Mouse (Mus musculus) heart, embryonic 10.5 days (tissue): ENCODE measurements around the gene Uckl1. TPM values are rescaled to one million over a fixed set of nuclear protein-coding genes. Genes with fewer than 3 reads are reported as not detected.

ENCODE experiments used
- DNase-seq: peaks from one replicate; pipeline ENCODE4 v3.0.0-alpha.2; 2017; ENCODE audit warnings: low spot score
- H3K27ac ChIP-seq: fragments of 300-500 bp; sonication (generic); 2 replicates; pipeline ENCODE4 v1.5.1; 2016; ENCODE audit warnings: mild to moderate bottlenecking
- H3K27me3 ChIP-seq: fragments of 300-500 bp; sonication (generic); 2 replicates; pipeline ENCODE4 v1.6.1; 2016; ENCODE audit warnings: mild to moderate bottlenecking; ENCODE audit not compliant: poor library complexity, insufficient read depth, severe bottlenecking
- H3K36me3 ChIP-seq: fragments of 300-500 bp; sonication (generic); 2 replicates; pipeline ENCODE4 v1.6.1; 2016; ENCODE audit warnings: mild to moderate bottlenecking, moderate library complexity
- H3K4me1 ChIP-seq: fragments of 300-500 bp; sonication (generic); 2 replicates; pipeline ENCODE4 v1.6.1; 2016; ENCODE audit warnings: mild to moderate bottlenecking
- H3K4me3 ChIP-seq: fragments of 300-500 bp; sonication (generic); 2 replicates; pipeline ENCODE4 v1.5.1; 2016; ENCODE audit warnings: mild to moderate bottlenecking, moderate library complexity
- H3K9me3 ChIP-seq: fragments of 300-500 bp; sonication (generic); 2 replicates; pipeline ENCODE4 v1.6.1; 2016; ENCODE audit warnings: mild to moderate bottlenecking, moderate library complexity
- whole genome bisulfite sequencing: fragments of 180-500 bp; shearing (Covaris S2); methylation state at CpG from one replicate; pipeline ENCODE4 v1.1.7; 2016; 5-methylcytosine and 5-hydroxymethylcytosine counted together
- polyA plus RNA-seq: library from polyadenylated mRNA; unstranded; fragments of >200 nt; fragmentation: Nextera tagmentation; extraction: Ambion mirVana; gene quantifications from 2 replicates; pipeline ENCODE4 v1.2.1, GENCODE M21; 2016

The Uckl1 gene
- polyA plus RNA-seq: 67.3 and 83.6 TPM in 2 replicates

DNA sequence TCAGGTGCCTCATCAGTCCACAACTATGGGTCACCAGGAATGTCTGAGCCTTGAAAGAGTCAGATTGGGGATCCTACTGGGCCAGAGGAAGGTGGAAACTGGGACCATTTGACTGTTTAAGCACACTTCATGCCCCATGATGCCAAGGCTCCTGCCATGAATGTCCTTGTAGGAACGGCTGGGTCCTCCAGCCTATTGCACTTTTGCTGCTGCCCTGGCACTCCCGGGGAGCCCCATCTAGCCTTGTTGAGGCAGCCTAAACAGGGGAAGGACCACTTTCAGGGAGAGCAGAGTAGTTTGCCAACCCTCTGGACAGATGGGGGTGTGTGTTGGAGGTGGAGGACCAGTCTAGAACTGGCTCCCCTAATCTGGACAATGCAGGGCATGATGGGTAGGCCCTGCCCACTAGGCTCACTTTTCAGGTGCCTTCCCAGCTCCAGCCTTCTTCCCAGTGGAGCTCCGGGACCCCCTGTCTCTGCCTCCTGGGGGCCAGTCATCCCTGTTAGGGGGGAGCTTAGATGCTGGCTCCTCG is at the start of gene Uckl1:
Uckl1 (minus strand) TSS at position 482 of the 532 bp plus-strand sequence.
- peak; percentile 71 for DNase-seq
- H3K27ac ChIP-seq: no peak within 1 kb of the TSS
- H3K9me3 ChIP-seq: no peaks in the 10 kb centered on the region
- H3K36me3 ChIP-seq: peaks cover 60% of the 10 kb centered on the region
- peaks cover 23% of the 10 kb centered on the region for H3K4me1 ChIP-seq
- WGBS: 89% methylated on average over 4 of the region's 4 CpGs
- H3K4me3 ChIP-seq: 0 out of 2 replicates have a peak within 1 kb of the TSS, but pooled peaks have one; percentile 23
- no peaks in the 10 kb centered on the region for H3K27me3 ChIP-seq

DNA sequence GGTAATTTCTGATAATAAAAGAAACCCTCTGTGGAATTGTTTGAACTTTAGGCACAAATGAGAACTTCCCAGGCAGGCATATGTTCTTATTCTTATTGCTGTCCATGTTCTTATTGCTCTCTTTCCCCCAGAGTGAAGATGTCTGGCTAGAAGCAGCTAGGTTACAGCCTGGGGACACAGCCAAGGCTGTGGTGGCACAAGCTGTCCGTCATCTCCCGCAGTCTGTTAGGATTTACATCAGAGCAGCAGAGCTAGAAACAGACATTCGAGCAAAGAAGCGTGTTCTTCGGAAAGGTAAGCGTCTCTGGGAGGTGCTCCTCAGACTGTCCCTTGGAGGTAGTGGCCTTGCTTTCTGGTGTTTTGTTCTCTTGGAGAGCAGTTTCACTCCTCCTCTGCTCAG is 47.9 kb upstream of the Uckl1 start:
- Histone ChIP-seq H3K27ac (no peak overlapping the region), H3K4me1 (no peaks in the 10 kb centered on the region), H3K9me3 (no peaks in the 10 kb centered on the region), H3K27me3 (no peaks in the 10 kb centered on the region), H3K4me3 (no peak overlapping the region), H3K36me3 (peaks cover 72% of the 10 kb centered on the region)
- WGBS: 96% methylated on average over 6 of the region's 6 CpGs
- DNase-seq: no peak

DNA sequence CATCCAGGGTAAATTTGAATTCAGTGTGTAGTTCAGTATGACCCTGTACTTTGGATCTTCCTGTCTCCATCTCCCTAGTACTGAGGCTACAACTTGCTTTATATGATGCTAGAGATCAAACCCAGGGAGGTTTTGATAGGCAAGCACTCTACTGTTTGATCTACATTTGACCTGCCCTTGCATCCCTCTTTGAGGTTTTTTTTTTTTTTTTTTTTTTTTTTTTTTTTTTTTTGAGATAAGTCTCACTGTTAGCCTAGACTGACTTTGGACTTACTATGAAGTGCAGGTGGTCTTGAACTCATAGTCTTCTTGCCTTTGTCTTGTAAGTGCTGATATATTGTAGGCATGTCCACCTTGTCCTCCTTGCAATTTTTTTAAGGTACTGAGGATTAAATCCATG is 43.8 kb upstream of the Uckl1 start:
- H3K27me3 ChIP-seq: no peaks in the 10 kb centered on the region
- H3K36me3 ChIP-seq: peaks cover 55% of the 10 kb centered on the region
- no peak for DNase-seq
- no peaks in the 10 kb centered on the region for H3K4me1 ChIP-seq
- H3K27ac ChIP-seq: no peak overlapping the region
- no peaks in the 10 kb centered on the region for H3K9me3 ChIP-seq
- H3K4me3 ChIP-seq: no peak overlapping the region

DNA sequence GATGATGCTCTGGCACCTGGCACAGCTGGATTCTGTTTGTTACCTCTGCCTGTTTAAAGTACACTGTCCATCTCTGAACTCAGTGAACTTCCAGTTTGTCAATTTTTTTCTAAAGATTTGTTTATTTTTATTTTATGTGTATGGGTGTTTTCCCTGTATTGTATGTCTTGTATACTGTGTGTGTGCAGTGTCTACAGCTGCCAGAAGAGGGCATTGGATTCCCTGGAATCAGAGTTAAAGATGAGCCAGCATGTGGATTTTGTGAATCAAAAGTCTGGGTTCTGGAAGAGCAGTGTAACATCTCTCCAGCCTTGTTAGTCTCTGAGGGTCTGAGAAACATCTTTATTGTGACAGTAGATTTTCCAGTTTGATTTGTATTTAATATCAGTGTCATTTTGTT is 38.7 kb upstream of the Uckl1 start:
- H3K36me3 ChIP-seq: peaks cover 69% of the 10 kb centered on the region
- no peaks in the 10 kb centered on the region for H3K9me3 ChIP-seq
- H3K4me3 ChIP-seq: no peak overlapping the region
- no peak overlapping the region for H3K27ac ChIP-seq
- H3K4me1 ChIP-seq: no peaks in the 10 kb centered on the region
- no peak for DNase-seq
- H3K27me3 ChIP-seq: no peaks in the 10 kb centered on the region

DNA sequence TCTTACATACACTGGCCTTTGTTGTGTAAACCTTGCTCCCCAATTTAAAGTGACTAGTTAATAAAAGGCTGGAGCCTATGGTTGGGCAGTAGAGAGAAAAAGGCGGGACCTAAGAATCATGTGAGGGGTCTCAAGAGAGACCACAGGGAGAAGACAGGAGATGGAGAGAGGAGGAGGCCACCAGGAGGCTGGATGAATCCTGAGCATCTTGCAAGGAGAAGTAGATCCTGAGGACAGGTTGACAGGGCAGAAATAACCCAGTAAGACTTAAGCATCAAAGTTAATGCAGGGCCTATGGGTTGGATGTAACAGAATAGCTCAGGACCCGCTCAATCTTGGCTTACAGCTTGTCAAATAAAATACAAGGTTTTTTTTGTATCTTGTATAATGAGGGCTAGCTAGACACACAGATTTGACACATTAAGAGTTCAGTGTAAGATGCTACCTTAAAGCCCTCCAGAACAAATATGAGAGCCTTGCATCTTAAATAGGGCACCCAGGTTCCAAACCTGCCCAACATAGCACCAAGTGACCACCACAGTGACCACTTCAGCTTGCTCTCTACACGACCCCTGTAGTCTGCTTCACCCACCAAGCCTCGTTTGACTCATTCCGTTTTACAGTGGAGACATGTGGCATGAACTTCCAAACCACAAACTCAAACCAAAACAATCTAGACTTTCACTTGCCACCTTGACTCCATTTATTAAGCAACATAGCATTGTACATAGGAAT is 34.2 kb upstream of the Uckl1 start:
- Histone ChIP-seq H3K4me1 (no peaks in the 10 kb centered on the region), H3K9me3 (no peaks in the 10 kb centered on the region), H3K27me3 (no peaks in the 10 kb centered on the region), H3K27ac (no peak overlapping the region), H3K4me3 (no peak overlapping the region), H3K36me3 (peaks cover 64% of the 10 kb centered on the region)
- WGBS: 88% methylated on average over 5 of the region's 5 CpGs
- no peak for DNase-seq

DNA sequence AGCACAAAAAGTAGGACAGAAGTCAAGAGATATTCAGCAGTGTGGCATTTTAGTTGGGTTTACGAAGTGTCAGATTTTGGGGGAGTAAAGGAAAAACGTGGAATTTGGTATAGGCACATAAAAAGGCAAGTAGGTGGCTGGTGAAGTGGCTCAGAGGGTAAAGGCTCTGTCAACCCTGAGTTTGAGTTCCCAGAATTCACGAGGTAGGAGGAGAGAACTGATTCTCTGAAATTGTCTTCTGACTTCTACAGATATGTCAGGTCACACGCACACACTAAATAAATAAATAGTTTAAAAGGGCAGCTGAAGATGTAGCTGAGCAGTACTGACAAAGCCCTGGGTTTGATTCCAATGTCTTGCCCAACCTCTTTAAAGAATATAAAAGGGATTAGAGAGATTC is 17.7 kb upstream of the Uckl1 start:
- Histone ChIP-seq H3K4me1 (peaks cover 30% of the 10 kb centered on the region), H3K4me3 (peak overlapping the region; percentile 81), H3K27ac (no peak overlapping the region), H3K36me3 (peaks cover 2% of the 10 kb centered on the region; the same call in 1 of the 2 replicates), H3K27me3 (no peaks in the 10 kb centered on the region), H3K9me3 (no peaks in the 10 kb centered on the region)
- 71% methylated on average over 4 of the region's 4 CpGs for WGBS
- DNase-seq: no peak

DNA sequence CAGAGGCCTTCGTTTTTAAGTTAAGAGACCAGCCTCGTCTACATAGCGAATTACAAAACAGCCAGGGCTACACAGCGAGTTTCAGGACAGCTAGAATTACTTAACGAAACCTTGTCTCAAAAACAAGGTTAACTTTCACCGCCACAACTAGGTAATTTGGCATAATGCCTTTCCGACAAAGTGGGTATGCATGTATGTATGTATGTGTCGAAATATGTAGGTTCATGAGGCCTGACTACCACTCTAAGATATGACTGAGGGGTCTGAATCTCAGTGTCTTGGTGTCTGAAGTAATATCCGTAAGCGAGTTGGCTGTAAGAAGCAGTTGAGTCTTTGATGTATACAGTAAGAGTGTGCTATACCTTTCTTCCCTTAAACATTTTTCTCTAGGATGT is 17.1 kb upstream of the Uckl1 start:
- Histone ChIP-seq H3K36me3 (0 out of 2 replicates have a peak, but pooled peaks cover 2% of the 10 kb centered on the region), H3K9me3 (no peaks in the 10 kb centered on the region), H3K4me1 (peaks cover 30% of the 10 kb centered on the region), H3K27ac (peak overlapping the region; percentile 87), H3K4me3 (peak overlapping the region; percentile 81), H3K27me3 (no peaks in the 10 kb centered on the region)
- no peak for DNase-seq
- WGBS: 29% methylated on average over 10 of the region's 10 CpGs

DNA sequence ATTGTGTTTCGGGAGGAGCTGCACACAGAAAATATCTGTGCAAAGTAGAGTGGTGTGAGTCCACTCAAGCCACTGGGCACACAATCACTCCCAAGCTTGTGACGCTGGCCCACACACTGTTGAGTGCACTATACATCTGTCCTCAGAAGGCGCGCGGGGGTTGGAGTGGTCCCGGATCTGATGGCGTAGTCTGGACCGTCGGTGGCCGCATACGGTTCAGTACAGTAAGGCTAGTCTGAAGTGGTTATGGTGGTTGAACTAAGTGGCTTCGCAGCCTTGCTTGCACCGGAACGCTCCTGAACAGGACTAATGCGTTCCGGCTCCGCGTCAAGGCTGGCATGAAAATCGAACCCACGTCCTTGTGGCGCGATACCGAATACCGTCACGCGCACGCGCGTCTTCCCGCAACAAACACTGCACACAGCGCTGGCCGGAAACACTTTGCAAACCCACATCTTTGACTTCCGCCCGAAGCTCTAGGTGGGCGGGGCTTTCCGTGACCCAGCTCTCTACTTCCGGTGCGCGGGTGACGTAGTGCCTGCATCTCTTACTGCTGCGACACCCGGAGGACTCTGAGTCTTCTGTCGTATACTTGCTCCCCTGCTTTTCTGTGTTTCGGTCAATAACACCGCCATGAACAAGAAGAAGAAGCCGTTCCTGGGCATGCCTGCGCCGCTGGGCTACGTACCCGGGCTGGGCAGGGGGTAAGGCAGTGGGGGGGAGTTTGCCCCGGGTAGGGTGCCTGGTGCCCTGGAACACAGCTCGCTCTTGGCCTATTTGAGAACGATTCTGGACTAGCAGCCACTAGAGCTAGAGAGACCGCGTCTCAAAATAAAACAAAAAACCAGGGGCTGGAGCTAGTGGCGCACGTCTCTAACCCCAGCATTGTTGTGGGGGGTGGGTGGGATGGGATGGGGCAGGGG is 16.4 kb upstream of the Uckl1 start:
- Histone ChIP-seq H3K9me3 (no peaks in the 10 kb centered on the region), H3K4me3 (peak overlapping the region; percentile 81), H3K27me3 (no peaks in the 10 kb centered on the region), H3K4me1 (peaks cover 30% of the 10 kb centered on the region), H3K36me3 (0 out of 2 replicates have a peak, but pooled peaks cover 2% of the 10 kb centered on the region), H3K27ac (peak overlapping the region; percentile 87)
- peak; percentile 98 for DNase-seq
- WGBS: 2% methylated on average over 57 of the region's 57 CpGs

DNA sequence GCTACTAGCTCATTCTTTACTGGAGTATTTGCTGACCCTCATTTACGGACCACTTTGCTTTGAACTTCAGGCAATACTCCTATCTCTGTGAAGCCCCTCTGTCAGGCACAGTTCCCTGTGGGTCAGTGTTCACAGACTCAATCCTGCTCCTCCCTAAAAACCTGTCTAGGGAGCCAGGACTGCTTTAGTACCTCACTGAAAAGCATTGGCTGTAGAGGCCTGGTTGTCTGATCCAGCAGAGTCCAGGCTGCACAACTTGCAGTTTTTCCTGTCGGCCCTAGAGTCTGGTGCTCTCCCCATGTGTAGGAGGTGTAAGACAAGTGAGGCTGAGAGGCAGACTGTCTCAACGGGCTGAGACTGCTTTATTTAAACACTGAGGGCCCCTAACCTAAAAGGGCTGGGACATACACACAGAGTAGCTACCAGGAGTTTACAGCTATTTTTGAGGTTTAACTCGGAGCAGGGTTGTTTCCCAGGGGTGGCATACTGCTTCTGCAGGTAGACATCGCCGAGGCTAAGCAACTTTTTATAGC is 15.6 kb upstream of the Uckl1 start:
- Histone ChIP-seq H3K9me3 (no peaks in the 10 kb centered on the region), H3K4me1 (peaks cover 30% of the 10 kb centered on the region), H3K36me3 (0 out of 2 replicates have a peak, but pooled peaks cover 2% of the 10 kb centered on the region), H3K27me3 (no peaks in the 10 kb centered on the region), H3K27ac (peak overlapping the region; percentile 87), H3K4me3 (peak overlapping the region; percentile 81)
- WGBS: 71% methylated on average over 6 of the region's 6 CpGs
- DNase-seq: no peak

DNA sequence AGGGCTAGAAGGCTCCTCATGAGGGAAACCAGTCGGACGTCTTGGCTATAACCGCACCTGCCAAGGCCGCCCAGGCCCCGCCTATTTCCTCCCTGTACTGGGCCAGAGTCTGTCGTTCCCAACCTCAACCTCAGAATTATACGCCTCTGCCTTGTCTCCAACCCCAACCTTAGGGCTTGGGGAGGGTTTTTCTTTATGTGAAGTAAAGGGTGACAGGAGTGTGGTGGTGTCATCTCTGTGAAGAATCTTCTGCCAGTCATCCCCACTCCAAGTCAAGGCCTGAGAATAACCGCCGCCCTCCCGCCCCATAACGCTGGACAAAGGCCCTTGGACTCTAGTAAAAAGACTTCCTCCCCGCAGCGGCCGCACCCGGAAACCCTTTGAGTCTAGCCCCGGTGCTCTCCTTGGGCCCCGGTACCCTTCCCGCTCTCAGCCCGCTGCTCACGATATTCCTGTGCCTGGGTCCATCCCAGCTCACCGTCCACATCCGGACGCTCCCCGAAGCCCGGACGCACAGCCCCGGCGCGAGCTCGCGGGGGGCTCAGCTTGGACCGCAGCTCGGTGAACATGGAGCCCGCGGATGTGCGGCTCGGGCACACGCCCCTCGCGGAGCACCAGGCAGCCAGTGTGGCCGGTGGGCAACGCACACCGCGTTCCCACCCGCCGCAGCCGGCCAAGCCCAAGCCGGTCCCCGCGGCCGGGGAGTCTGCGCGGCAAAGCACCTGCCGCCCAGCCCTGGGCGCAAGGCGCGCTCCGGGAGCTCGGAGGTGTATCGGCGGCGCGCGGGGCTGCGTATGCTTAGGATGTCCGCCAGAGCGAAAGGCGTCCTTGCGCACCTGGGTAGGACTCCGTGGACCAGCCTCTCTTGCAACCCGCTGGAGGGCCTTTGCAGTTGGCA is 14.0 kb upstream of the Uckl1 start, which contains the start of gene Samd10:
Samd10 (minus strand) TSS at position 759 of the 898 bp plus-strand sequence.
- H3K36me3 ChIP-seq: no peaks in the 10 kb centered on the region
- H3K4me1 ChIP-seq: peaks cover 30% of the 10 kb centered on the region
- peak; percentile 89 for DNase-seq
- no peaks in the 10 kb centered on the region for H3K9me3 ChIP-seq
- peak within 1 kb of the TSS; percentile 76 for H3K4me3 ChIP-seq
- H3K27me3 ChIP-seq: no peaks in the 10 kb centered on the region
- 3% methylated on average over 71 of the region's 71 CpGs for WGBS
- H3K27ac ChIP-seq: peak within 1 kb of the TSS; percentile 85

DNA sequence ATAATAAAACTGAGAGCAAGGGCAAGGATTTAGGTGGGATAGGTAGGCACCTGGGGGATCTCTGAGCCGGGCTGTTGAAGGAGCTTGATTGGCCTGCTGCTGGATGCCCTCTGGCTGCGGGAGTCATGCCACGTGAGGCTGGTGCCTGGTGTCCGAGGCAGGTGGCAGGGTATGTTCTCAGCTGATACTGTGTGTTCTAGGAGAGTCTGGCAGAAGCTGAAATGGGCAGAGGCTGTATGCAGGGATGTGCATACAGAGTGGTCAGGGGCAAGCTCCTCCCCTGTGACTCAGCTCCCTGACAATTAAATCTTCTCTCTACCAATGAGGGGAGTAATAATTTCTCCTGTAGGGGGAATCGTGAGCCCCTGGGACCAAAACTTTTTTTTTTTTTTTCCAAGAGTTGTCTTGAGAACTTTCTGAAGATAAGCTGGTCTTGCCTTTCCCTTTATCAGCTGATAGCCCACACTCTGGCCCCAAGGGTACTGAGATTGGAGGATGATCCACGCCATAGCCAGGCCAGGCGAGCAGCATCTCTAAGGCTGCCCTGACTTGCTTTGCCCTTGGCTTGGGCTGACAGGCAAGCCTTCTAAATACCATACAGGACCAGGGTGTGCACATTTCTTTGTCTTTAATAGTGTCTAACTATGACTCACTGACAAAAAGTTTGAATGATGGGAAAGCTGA is 12.8 kb upstream of the Uckl1 start:
- Histone ChIP-seq H3K4me1 (peaks cover 37% of the 10 kb centered on the region), H3K9me3 (no peaks in the 10 kb centered on the region), H3K36me3 (no peaks in the 10 kb centered on the region), H3K27ac (no peak overlapping the region), H3K4me3 (no peak overlapping the region), H3K27me3 (no peaks in the 10 kb centered on the region)
- 57% methylated on average over 7 of the region's 7 CpGs for WGBS
- no peak for DNase-seq
